Mouse (Mus musculus) small intestine, adult 2 months (tissue): ENCODE data around the gene Dip2b.

Source experiments
- CTCF ChIP-seq: fragments of 200-500 bp; IDR thresholded peaks from 2 replicates; pipeline ENCODE4 v1.5.1; 2012; ENCODE audit warnings: low read depth, mild to moderate bottlenecking, control low read depth, inconsistent platforms, low read length, moderate library complexity, mixed read lengths; ENCODE audit not compliant: insufficient replicate concordance, insufficient read length; ENCODE audit errors: extremely low read depth
- POLR2A ChIP-seq: fragments of 200-500 bp; IDR thresholded peaks from 2 replicates; pipeline ENCODE4 v1.6.1; 2012; ENCODE audit warnings: low read depth, mild to moderate bottlenecking, control low read depth, inconsistent platforms, low read length, moderate library complexity

- TF ChIP-seq CTCF (no peak), POLR2A (no peak)
Observed at GRCm38 (mm10) chr15:100074754-100075153, 36.3 kb downstream of the Dip2b start.
